Mouse (Mus musculus): ENCODE measurements around the gene Klra2. TPM values are rescaled to one million over a fixed set of nuclear protein-coding genes. Genes with fewer than 3 reads are reported as not detected.

The Klra2 gene
- polyA plus RNA-seq, 1 experiment = not detected

- TF ChIP-seq EP300 (IDR thresholded peaks at IDR 0.05; ENCODE audit: insufficient read depth, low read depth, low read length) (no peak), POLR2A (IDR thresholded peaks at IDR 0.05; ENCODE audit: insufficient read depth, low read length) (no peak), CTCF (IDR thresholded peaks at IDR 0.05; ENCODE audit: low read depth, low read length) (no peak)
- H3K27ac ChIP-seq (ENCODE audit: insufficient read depth, low read length) = no peak overlapping the region
- H3K9ac ChIP-seq (ENCODE audit: low read depth, poor library complexity, severe bottlenecking) = no peak overlapping the region
- H3K27me3 ChIP-seq (ENCODE audit: control insufficient read depth, insufficient read depth, low read length, poor library complexity, severe bottlenecking) = no peaks in the 10 kb centered on the region
- no peaks in the 10 kb centered on the region for H3K9me3 ChIP-seq (replicated peaks; ENCODE audit: control insufficient read depth, insufficient read depth, low read length, poor library complexity, severe bottlenecking)
- H3K36me3 ChIP-seq (ENCODE audit: control insufficient read depth, insufficient read depth, low read length, poor library complexity, severe bottlenecking) = no peaks in the 10 kb centered on the region
- H3K4me1 ChIP-seq (ENCODE audit: control insufficient read depth, insufficient read depth, low read length) = no peaks in the 10 kb centered on the region
- no peak overlapping the region for H3K4me3 ChIP-seq (ENCODE audit: low read depth, low read length)
Observed at GRCm38 (mm10) chr6:131264175-131264574, 17.0 kb upstream of the Klra2 start.

GRCm38 (mm10) chr6:131262778-131263177 is 15.6 kb upstream of the Klra2 start:
- Histone ChIP-seq H3K9me3 (replicated peaks; ENCODE audit: control insufficient read depth, insufficient read depth, low read length, poor library complexity, severe bottlenecking) (no peaks in the 10 kb centered on the region), H3K27ac (ENCODE audit: insufficient read depth, low read length) (no peak overlapping the region), H3K4me1 (ENCODE audit: control insufficient read depth, insufficient read depth, low read length) (no peaks in the 10 kb centered on the region), H3K36me3 (ENCODE audit: control insufficient read depth, insufficient read depth, low read length, poor library complexity, severe bottlenecking) (no peaks in the 10 kb centered on the region), H3K4me3 (ENCODE audit: low read depth, low read length) (no peak overlapping the region), H3K9ac (ENCODE audit: low read depth, poor library complexity, severe bottlenecking) (no peak overlapping the region), H3K27me3 (ENCODE audit: control insufficient read depth, insufficient read depth, low read length, poor library complexity, severe bottlenecking) (no peaks in the 10 kb centered on the region)
- TF ChIP-seq POLR2A (IDR thresholded peaks at IDR 0.05; ENCODE audit: insufficient read depth, low read length) (no peak), EP300 (IDR thresholded peaks at IDR 0.05; ENCODE audit: insufficient read depth, low read depth, low read length) (no peak), CTCF (IDR thresholded peaks at IDR 0.05; ENCODE audit: low read depth, low read length) (no peak)

- H3K27ac ChIP-seq (ENCODE audit: insufficient read depth, low read length) = no peak overlapping the region
- H3K27me3 ChIP-seq (ENCODE audit: control insufficient read depth, insufficient read depth, low read length, poor library complexity, severe bottlenecking) = no peaks in the 10 kb centered on the region
- H3K9me3 ChIP-seq (replicated peaks; ENCODE audit: control insufficient read depth, insufficient read depth, low read length, poor library complexity, severe bottlenecking) = no peaks in the 10 kb centered on the region
- H3K9ac ChIP-seq (ENCODE audit: low read depth, poor library complexity, severe bottlenecking) = no peak overlapping the region
- TF ChIP-seq EP300 (IDR thresholded peaks at IDR 0.05; ENCODE audit: insufficient read depth, low read depth, low read length) (no peak), POLR2A (IDR thresholded peaks at IDR 0.05; ENCODE audit: insufficient read depth, low read length) (no peak), CTCF (IDR thresholded peaks at IDR 0.05; ENCODE audit: low read depth, low read length) (no peak)
- no peak overlapping the region for H3K4me3 ChIP-seq (ENCODE audit: low read depth, low read length)
- no peaks in the 10 kb centered on the region for H3K4me1 ChIP-seq (ENCODE audit: control insufficient read depth, insufficient read depth, low read length)
- no peaks in the 10 kb centered on the region for H3K36me3 ChIP-seq (ENCODE audit: control insufficient read depth, insufficient read depth, low read length, poor library complexity, severe bottlenecking)
Observed at GRCm38 (mm10) chr6:131262009-131262408, 14.8 kb upstream of the Klra2 start.

- H3K4me1 ChIP-seq (ENCODE audit: control insufficient read depth, insufficient read depth, low read length) = no peaks in the 10 kb centered on the region
- H3K9me3 ChIP-seq (replicated peaks; ENCODE audit: control insufficient read depth, insufficient read depth, low read length, poor library complexity, severe bottlenecking) = no peaks in the 10 kb centered on the region
- H3K27me3 ChIP-seq (ENCODE audit: control insufficient read depth, insufficient read depth, low read length, poor library complexity, severe bottlenecking) = no peaks in the 10 kb centered on the region
- no peak overlapping the region for H3K9ac ChIP-seq (ENCODE audit: low read depth, poor library complexity, severe bottlenecking)
- H3K36me3 ChIP-seq (ENCODE audit: control insufficient read depth, insufficient read depth, low read length, poor library complexity, severe bottlenecking) = no peaks in the 10 kb centered on the region
- no peak overlapping the region for H3K4me3 ChIP-seq (ENCODE audit: low read depth, low read length)
- H3K27ac ChIP-seq (ENCODE audit: insufficient read depth, low read length) = no peak overlapping the region
- no peak for TF ChIP-seq EP300 (IDR thresholded peaks at IDR 0.05; ENCODE audit: insufficient read depth, low read depth, low read length)
- no peak for TF ChIP-seq CTCF (IDR thresholded peaks at IDR 0.05; ENCODE audit: low read depth, low read length)
- TF ChIP-seq POLR2A (IDR thresholded peaks at IDR 0.05; ENCODE audit: insufficient read depth, low read length) = no peak
Observed at GRCm38 (mm10) chr6:131245081-131245480, 2.1 kb downstream of the Klra2 start.

Other genes with a start within 250 kb of the Klra2 start
- 26.0 and 28.4 TPM in 2 replicates for gene Magohb, start 45.9 kb upstream of the Klra2 start, polyA plus RNA-seq (2011; ENCODE audit: insufficient read depth, insufficient read length, low read depth, missing spikeins)
- gene Styk1, start 106.2 kb upstream of the Klra2 start, polyA plus RNA-seq (2011; ENCODE audit: insufficient read depth, insufficient read length, low read depth, missing spikeins) = 0.41 TPM in 1 of 2 replicates, not detected in the other
- 357 and 371 TPM in 2 replicates for gene Ybx3, start 141.1 kb upstream of the Klra2 start, polyA plus RNA-seq (2011; ENCODE audit: insufficient read depth, insufficient read length, low read depth, missing spikeins)
- not detected in 2 replicates for gene 5430401F13Rik, start 239.0 kb upstream of the Klra2 start, polyA plus RNA-seq (2011; ENCODE audit: insufficient read depth, insufficient read length, low read depth, missing spikeins)
- not detected in 2 replicates for gene Gm6619, start 239.0 kb upstream of the Klra2 start, polyA plus RNA-seq (2011; ENCODE audit: insufficient read depth, insufficient read length, low read depth, missing spikeins)